Mouse (Mus musculus): ENCODE data around the gene Fstl4.

DNA sequence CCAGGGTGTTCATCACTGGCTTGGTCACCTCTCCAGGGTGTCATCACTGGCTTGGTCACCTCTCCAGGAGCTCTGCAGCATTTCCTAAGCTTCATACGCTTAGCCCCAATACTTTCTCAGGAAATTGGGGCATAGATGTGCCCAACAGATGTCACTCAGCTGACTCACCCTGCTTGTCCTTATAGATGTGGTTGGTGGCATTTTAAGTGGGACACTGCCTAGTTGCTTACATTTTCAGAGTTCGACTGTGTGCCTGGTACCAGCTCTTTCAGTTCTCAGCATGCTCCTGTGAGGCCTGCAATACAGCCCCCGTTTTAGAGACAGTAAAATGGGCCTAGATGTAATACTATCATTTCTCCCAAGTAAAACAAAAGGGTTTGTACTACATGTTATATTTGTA is 8.6 kb downstream of the Fstl4 start:
- TF ChIP-seq MAFK (IDR thresholded peaks at IDR 0.05; ENCODE audit: insufficient read depth, low read depth, low read length): no peak
- no peak for TF ChIP-seq ZNF384 (IDR thresholded peaks at IDR 0.05; ENCODE audit: low read depth, low read length)
- TF ChIP-seq ZC3H11A (IDR thresholded peaks at IDR 0.05; ENCODE audit: borderline replicate concordance, low read depth, low read length): no peak
- TF ChIP-seq CHD2 (IDR thresholded peaks at IDR 0.05; ENCODE audit: low read depth, low read length): no peak

Measured in ES-E14 (cell line).